In the genomic region with DNA sequence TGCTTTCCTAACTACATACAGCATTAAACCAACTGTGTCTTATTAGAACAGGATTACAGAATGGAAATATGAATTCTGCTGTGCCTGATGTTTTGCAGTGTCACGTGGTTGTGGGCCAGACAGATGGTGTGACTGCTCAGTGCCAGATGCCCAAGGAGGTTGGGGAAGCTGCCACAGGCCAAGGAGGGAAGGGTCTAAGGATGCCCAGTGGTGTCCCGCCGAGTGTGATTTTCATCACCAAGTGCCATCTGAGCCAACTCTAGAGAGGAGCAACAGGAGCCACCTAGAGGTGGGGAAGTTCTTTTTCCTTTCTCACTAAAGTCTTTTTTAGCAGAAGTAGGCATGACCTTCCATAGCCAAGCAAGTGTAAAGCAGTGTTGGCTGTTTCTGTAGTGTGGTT, we compare ENCODE assay signal across 28 mouse cellular contexts. TPM values are rescaled to one million over a fixed set of nuclear protein-coding genes. Genes with fewer than 3 reads are reported as not detected.
DNase-seq lines count a peak whose midpoint lies in the region; ATAC-seq and TF ChIP-seq lines count a peak whose summit lies in the region.
"Had no signal": no experiment of that assay in that cellular context is flagged by ENCODE, and none has a peak within 500 bp of the region (broad histone marks: within the 10 kb centered on the region; RNA-seq: fewer than 3 reads in every experiment).

No protein-coding gene starts in this region.

- H3K4me2 ChIP-seq in hindbrain, postnatal 0 days (ENCODE audit: low read depth, low read length): no peak overlapping the region
- no peak overlapping the region for H3K4me2 ChIP-seq in hindbrain, embryonic 16.5 days (ENCODE audit: low read length)
- no peak overlapping the region for H3K4me2 ChIP-seq in liver, postnatal 0 days (ENCODE audit: low read depth, low read length)
- no peak overlapping the region for H3K4me2 ChIP-seq in stomach, postnatal 0 days (replicated peaks; ENCODE audit: low read depth)
- H3K4me2 ChIP-seq: embryonic facial prominence, embryonic 15.5 days; forebrain, embryonic 12.5 days; heart, embryonic 12.5 days; hindbrain, embryonic 14.5 days; kidney, embryonic 15.5 days; liver, embryonic 13.5 days; midbrain, embryonic 15.5 days; neural tube, embryonic 12.5 days had no signal

- WGBS in hindbrain, postnatal 0 days: 60% methylated on average over 3 of the region's 3 CpGs
- 84% methylated on average over 3 of the region's 3 CpGs for WGBS in hindbrain, embryonic 16.5 days
- WGBS in liver, postnatal 0 days (ENCODE audit: insufficient replicate concordance): 55% methylated on average over 3 of the region's 3 CpGs
- 89% methylated on average over 3 of the region's 3 CpGs for WGBS in stomach, postnatal 0 days

- H3K4me1 ChIP-seq in hindbrain, postnatal 0 days (ENCODE audit: insufficient read depth, low read length): no peaks in the 10 kb centered on the region
- H3K4me1 ChIP-seq in hindbrain, embryonic 16.5 days (ENCODE audit: control insufficient read depth, insufficient read depth, low read depth, low read length): peaks cover 12% of the 10 kb centered on the region
- H3K4me1 ChIP-seq in liver, postnatal 0 days (ENCODE audit: insufficient read depth): peaks cover 6% of the 10 kb centered on the region; the same call in 1 of the 2 replicates
- H3K4me1 ChIP-seq in stomach, postnatal 0 days (replicated peaks; ENCODE audit: control insufficient read depth, insufficient read depth): no peaks in the 10 kb centered on the region

- TF ChIP-seq CTCF in hindbrain, postnatal 0 days (IDR thresholded peaks at IDR 0.05; ENCODE audit: low read depth): peak; percentile 34; the same call in 1 of the 2 replicates
- peak; percentile 11; the same call in 1 of the 2 replicates for TF ChIP-seq CTCF in liver, postnatal 0 days (IDR thresholded peaks at IDR 0.05; ENCODE audit: low read depth)
- peak; percentile 17; the same call in 1 of the 2 replicates for TF ChIP-seq CTCF in stomach, postnatal 0 days (IDR thresholded peaks at IDR 0.05; ENCODE audit: low read depth)

- ATAC-seq in hindbrain, postnatal 0 days: no peak
- no peak for ATAC-seq in hindbrain, embryonic 16.5 days
- no peak for ATAC-seq in liver, postnatal 0 days
- ATAC-seq in stomach, postnatal 0 days (ENCODE audit: low FRiP score, low TSS enrichment): no peak
- ATAC-seq: forebrain, postnatal 0 days; midbrain, embryonic 15.5 days had no signal

- no peak overlapping the region for H3K9ac ChIP-seq in hindbrain, postnatal 0 days (replicated peaks; ENCODE audit: low read length)
- H3K9ac ChIP-seq in hindbrain, embryonic 16.5 days (ENCODE audit: low read depth, low read length): no peak overlapping the region
- H3K9ac ChIP-seq in liver, postnatal 0 days (replicated peaks): no peak overlapping the region
- no peak overlapping the region for H3K9ac ChIP-seq in stomach, postnatal 0 days (ENCODE audit: low read length)
- H3K9ac ChIP-seq: embryonic facial prominence, embryonic 15.5 days; forebrain, embryonic 12.5 days; forebrain, postnatal 0 days; heart, embryonic 12.5 days; hindbrain, embryonic 14.5 days; kidney, embryonic 15.5 days; liver, embryonic 13.5 days; midbrain, embryonic 15.5 days; neural tube, embryonic 12.5 days had no signal

- no peaks in the 10 kb centered on the region for H3K27me3 ChIP-seq in hindbrain, postnatal 0 days (ENCODE audit: insufficient read depth, low read length)
- no peaks in the 10 kb centered on the region for H3K27me3 ChIP-seq in hindbrain, embryonic 16.5 days (replicated peaks; ENCODE audit: control insufficient read depth, insufficient read depth, low read length)
- H3K27me3 ChIP-seq in liver, postnatal 0 days (ENCODE audit: insufficient read depth, low read length): peaks cover 5% of the 10 kb centered on the region
- no peaks in the 10 kb centered on the region for H3K27me3 ChIP-seq in stomach, postnatal 0 days (ENCODE audit: control insufficient read depth, insufficient read depth, low read length)
- H3K27me3 ChIP-seq: embryonic facial prominence, embryonic 15.5 days; heart, embryonic 12.5 days; kidney, embryonic 15.5 days; midbrain, embryonic 15.5 days; neural tube, embryonic 12.5 days had no signal

- no peak overlapping the region for H3K4me3 ChIP-seq in hindbrain, postnatal 0 days (ENCODE audit: low read length)
- H3K4me3 ChIP-seq in hindbrain, embryonic 16.5 days (ENCODE audit: low read length): no peak overlapping the region
- no peak overlapping the region for H3K4me3 ChIP-seq in liver, postnatal 0 days (ENCODE audit: low read depth, low read length)
- no peak overlapping the region for H3K4me3 ChIP-seq in stomach, postnatal 0 days (ENCODE audit: low read depth, low read length)
- H3K4me3 ChIP-seq: embryonic facial prominence, embryonic 10.5 days; embryonic facial prominence, embryonic 15.5 days; forebrain, embryonic 12.5 days; heart, embryonic 12.5 days; kidney, embryonic 15.5 days; liver, embryonic 13.5 days; midbrain, embryonic 10.5 days; midbrain, embryonic 15.5 days; myocyte; neural tube, embryonic 12.5 days had no signal

- no peak for TF ChIP-seq EP300 in liver, postnatal 0 days (IDR thresholded peaks at IDR 0.05; ENCODE audit: low read depth)
- no peak for TF ChIP-seq EP300 in stomach, postnatal 0 days (optimal IDR thresholded peaks at IDR 0.05)

- H3K9me3 ChIP-seq in hindbrain, postnatal 0 days (ENCODE audit: low read length): no peaks in the 10 kb centered on the region
- no peaks in the 10 kb centered on the region for H3K9me3 ChIP-seq in hindbrain, embryonic 16.5 days (ENCODE audit: control insufficient read depth, low read length)
- H3K9me3 ChIP-seq in liver, postnatal 0 days (ENCODE audit: low read length): no peaks in the 10 kb centered on the region
- no peaks in the 10 kb centered on the region for H3K9me3 ChIP-seq in stomach, postnatal 0 days (ENCODE audit: control insufficient read depth, low read length)
- H3K9me3 ChIP-seq: embryonic facial prominence, embryonic 10.5 days; embryonic facial prominence, embryonic 15.5 days; forebrain, embryonic 12.5 days; heart, embryonic 12.5 days; kidney, embryonic 15.5 days; liver, embryonic 13.5 days; midbrain, embryonic 10.5 days; midbrain, embryonic 15.5 days; neural tube, embryonic 12.5 days had no signal

- no peak overlapping the region for H3K27ac ChIP-seq in hindbrain, postnatal 0 days
- no peak overlapping the region for H3K27ac ChIP-seq in hindbrain, embryonic 16.5 days (ENCODE audit: low read depth, low read length)
- H3K27ac ChIP-seq in liver, postnatal 0 days (ENCODE audit: low read depth): no peak overlapping the region
- no peak overlapping the region for H3K27ac ChIP-seq in stomach, postnatal 0 days (replicated peaks)
- H3K27ac ChIP-seq: embryonic facial prominence, embryonic 10.5 days; embryonic facial prominence, embryonic 15.5 days; forebrain, embryonic 12.5 days; hindbrain, embryonic 14.5 days; kidney, embryonic 15.5 days; liver, embryonic 13.5 days; midbrain, embryonic 10.5 days; midbrain, embryonic 15.5 days; neural tube, embryonic 12.5 days had no signal

- DNase-seq in cerebellum, postnatal 10 days: peak; percentile 75 to 87
- DNase-seq in cerebellum, adult 11-12 months: no peak
- DNase-seq in hindbrain, postnatal 0 days (ENCODE audit: low spot score): peak; percentile 66
- DNase-seq in liver, postnatal 0 days: no peak
- DNase-seq in liver: no peak
- no peak for DNase-seq in stomach, postnatal 0 days (ENCODE audit: low spot score)
- DNase-seq: adrenal gland, postnatal 10 days; cerebellum, adult 11 months; cerebellum, postnatal 25 days; forebrain, postnatal 0 days; gastrocnemius, postnatal 10 days; kidney, adult 18-20 months; kidney, postnatal 4 days; layer of hippocampus, adult 9-11 months; liver, embryonic 13.5 days; lung, adult 2 months had no signal

- no peaks in the 10 kb centered on the region for H3K36me3 ChIP-seq in hindbrain, postnatal 0 days (ENCODE audit: insufficient read depth, low read length)
- no peaks in the 10 kb centered on the region for H3K36me3 ChIP-seq in hindbrain, embryonic 16.5 days (ENCODE audit: control insufficient read depth, insufficient read depth, low read length)
- no peaks in the 10 kb centered on the region; the same call in 1 of the 2 replicates for H3K36me3 ChIP-seq in liver, postnatal 0 days (replicated peaks; ENCODE audit: insufficient read depth, low read length)
- H3K36me3 ChIP-seq in stomach, postnatal 0 days (ENCODE audit: control insufficient read depth, insufficient read depth, low read length): no peaks in the 10 kb centered on the region
- H3K36me3 ChIP-seq: embryonic facial prominence, embryonic 15.5 days; forebrain, embryonic 12.5 days; G1E; liver, embryonic 13.5 days; midbrain, embryonic 15.5 days; neural tube, embryonic 12.5 days had no signal

RNA-seq across cellular contexts. Expression of a gene that starts 3.8 kb away (rescaled TPM):
- total RNA-seq in hindbrain, postnatal 0 days (2014; rRNA removed): 15.0 and 18.6 TPM in 2 replicates
- 5.5 and 6.5 TPM in 2 replicates for polyA plus RNA-seq in hindbrain, postnatal 0 days (2015; fragmentation: Nextera tagmentation; extraction: Ambion mirVana)
- 4.3 and 4.4 TPM in 2 replicates for polyA plus RNA-seq in hindbrain, embryonic 16.5 days (2015; fragmentation: Nextera tagmentation; extraction: Ambion mirVana)
- polyA plus RNA-seq in liver, postnatal 0 days (2015; fragmentation: Nextera tagmentation; extraction: Ambion mirVana): 4.6 and 4.9 TPM in 2 replicates
- polyA plus RNA-seq in stomach, postnatal 0 days (2015; fragmentation: Nextera tagmentation; extraction: Ambion mirVana): 4.9 and 5.9 TPM in 2 replicates
- polyA plus RNA-seq: G1E had no signal

Comparison
In these comparisons a context has a peak if more than half of its experiments do, and no peak if none do; other contexts are left out.
1. DNase-seq: peak in cerebellum, postnatal 10 days (2 of 2) and hindbrain, postnatal 0 days (single experiment); none in cerebellum, adult 11-12 months (single experiment), liver, postnatal 0 days (single experiment), liver (single experiment) and stomach, postnatal 0 days (single experiment).
2. Peak in every context shown above with its lines, with median percentiles within 50 percentile points of each other: CTCF ChIP-seq.